13 mouse cellular contexts compared by ENCODE assay signal in genomic region chr16:24183216-24183615, GRCm38 (mm10).
DNase-seq lines count a peak whose midpoint lies in the region; ATAC-seq and TF ChIP-seq lines count a peak whose summit lies in the region.
"Had no signal": no experiment of that assay in that cellular context is flagged by ENCODE, and none has a peak within 500 bp of the region (broad histone marks: within the 10 kb centered on the region; RNA-seq: fewer than 3 reads in every experiment).

No protein-coding gene starts in this region.

- H3K9me3 ChIP-seq in heart, embryonic 14.5 days (ENCODE audit: control insufficient read depth, low read length) = no peaks in the 10 kb centered on the region
- H3K9me3 ChIP-seq in embryonic facial prominence, embryonic 10.5 days = no peaks in the 10 kb centered on the region
- H3K9me3 ChIP-seq: embryonic facial prominence, embryonic 15.5 days had no signal

- no peak overlapping the region for H3K27ac ChIP-seq in kidney, adult 2 months (ENCODE audit: insufficient read depth, low read depth, low read length)
- peak overlapping the region; percentile 76 for H3K27ac ChIP-seq in brown adipose tissue, adult 24 weeks (replicated peaks; ENCODE audit: low read depth, low read length)
- H3K27ac ChIP-seq in heart, embryonic 14.5 days (replicated peaks in 1 of 2; ENCODE audit: control insufficient read depth in 1 of 2, insufficient read depth in 1 of 2, low read depth in 2 of 2, low read length in 2 of 2) = peak overlapping the region in 1 of 2 experiments; percentile 21; a peak in 2 of 4 replicates
- H3K27ac ChIP-seq in embryonic facial prominence, embryonic 10.5 days (replicated peaks) = no peak overlapping the region
- H3K27ac ChIP-seq: embryonic facial prominence, embryonic 15.5 days; macrophage; stomach, postnatal 0 days had no signal

- H3K4me2 ChIP-seq in heart, embryonic 14.5 days (ENCODE audit: low read length) = no peak overlapping the region
- H3K4me2 ChIP-seq: embryonic facial prominence, embryonic 15.5 days had no signal

- H3K36me3 ChIP-seq in kidney, adult 2 months (ENCODE audit: control insufficient read depth, insufficient read depth, low read length) = no peaks in the 10 kb centered on the region
- no peaks in the 10 kb centered on the region for H3K36me3 ChIP-seq in heart, embryonic 14.5 days (ENCODE audit: control insufficient read depth, insufficient read depth, low read length)
- H3K36me3 ChIP-seq in embryonic facial prominence, embryonic 10.5 days (replicated peaks) = no peaks in the 10 kb centered on the region
- H3K36me3 ChIP-seq: embryonic facial prominence, embryonic 15.5 days had no signal

- WGBS in kidney, adult 2 months = 85% methylated on average over 3 of the region's 3 CpGs
- WGBS in heart, embryonic 14.5 days = 23% methylated on average over 3 of the region's 3 CpGs
- 76% methylated on average over 3 of the region's 3 CpGs for WGBS in embryonic facial prominence, embryonic 10.5 days

- DNase-seq in kidney, adult 2 months = peak; percentile 36
- no peak for DNase-seq in kidney, adult 9 months
- peak; percentile 78 for DNase-seq in lung, postnatal 14 days
- no peak for DNase-seq in embryonic facial prominence, embryonic 10.5 days (ENCODE audit: low spot score)
- DNase-seq in urinary bladder, adult 2 months (ENCODE audit: low spot score) = no peak
- no peak for DNase-seq in left cerebral cortex, postnatal 4 days
- DNase-seq: cerebellum, adult 18-20 months had no signal

- TF ChIP-seq POLR2A in kidney, adult 2 months (IDR thresholded peaks at IDR 0.05; ENCODE audit: low read depth, low read length) = no peak

- peak; percentile 72; the same call in 1 of the 2 replicates for ATAC-seq in heart, embryonic 14.5 days (ENCODE audit: insufficient number of reproducible peaks, insufficient read depth, low FRiP score, low read depth)

- no peaks in the 10 kb centered on the region for H3K4me1 ChIP-seq in kidney, adult 2 months (ENCODE audit: control insufficient read depth, insufficient read depth, low read length)
- peaks cover 7% of the 10 kb centered on the region for H3K4me1 ChIP-seq in brown adipose tissue, adult 24 weeks (ENCODE audit: control insufficient read depth, insufficient read depth, insufficient read length, low read length)
- H3K4me1 ChIP-seq in heart, embryonic 14.5 days (ENCODE audit: control insufficient read depth in 2 of 2, insufficient read depth in 2 of 2, low read length in 2 of 2) = peaks cover 9 to 10% of the 10 kb centered on the region in 2 experiments
- no peaks in the 10 kb centered on the region for H3K4me1 ChIP-seq in embryonic facial prominence, embryonic 10.5 days
- H3K4me1 ChIP-seq: embryonic facial prominence, embryonic 15.5 days had no signal

- no peak overlapping the region for H3K4me3 ChIP-seq in kidney, adult 2 months (ENCODE audit: insufficient read depth, low read depth, low read length)
- H3K4me3 ChIP-seq in brown adipose tissue, adult 24 weeks (ENCODE audit: insufficient read depth, low read depth, low read length) = no peak overlapping the region
- H3K4me3 ChIP-seq in heart, embryonic 14.5 days (ENCODE audit: control insufficient read depth in 1 of 2, insufficient read depth in 1 of 2, low read depth in 1 of 2, low read length in 2 of 2) = no peak overlapping the region
- H3K4me3 ChIP-seq in embryonic facial prominence, embryonic 10.5 days = no peak overlapping the region
- H3K4me3 ChIP-seq: embryonic facial prominence, embryonic 15.5 days; myocyte had no signal

- H3K9ac ChIP-seq in heart, embryonic 14.5 days (ENCODE audit: low read length) = no peak overlapping the region
- H3K9ac ChIP-seq: embryonic facial prominence, embryonic 15.5 days had no signal

- TF ChIP-seq CTCF in kidney, adult 2 months (conservative IDR thresholded peaks at IDR 0.05; ENCODE audit: insufficient read depth, insufficient read length, low read depth, low read length) = no peak

- intact Hi-C loops in left cerebral cortex, postnatal 4 days (cut with DNase I) = no loop called here

- no peaks in the 10 kb centered on the region for H3K27me3 ChIP-seq in kidney, adult 2 months (replicated peaks; ENCODE audit: control insufficient read depth, insufficient read depth, low read length)
- no peaks in the 10 kb centered on the region for H3K27me3 ChIP-seq in heart, embryonic 14.5 days (ENCODE audit: control insufficient read depth, insufficient read depth, low read length)
- H3K27me3 ChIP-seq in embryonic facial prominence, embryonic 10.5 days (replicated peaks; ENCODE audit: low read depth, poor library complexity, severe bottlenecking) = 0 out of 2 replicates have a peak, but pooled peaks cover 5% of the 10 kb centered on the region
- H3K27me3 ChIP-seq: embryonic facial prominence, embryonic 15.5 days had no signal

Comparison
In these comparisons a context has a peak if more than half of its experiments do, and no peak if none do; other contexts are left out.
1. DNase-seq: peak in kidney, adult 2 months (single experiment) and lung, postnatal 14 days (single experiment); none in kidney, adult 9 months (single experiment), embryonic facial prominence, embryonic 10.5 days (single experiment), urinary bladder, adult 2 months (single experiment) and left cerebral cortex, postnatal 4 days (single experiment).